Mouse (Mus musculus) liver (tissue): ENCODE results near the gene Pex11g.

Experiments
- DNase-seq: peaks from one replicate; pipeline ENCODE4 v3.0.0-alpha.2; 2020; ENCODE audit warnings: mixed read lengths

Pex11g gene

GRCm38 (mm10) chr8:3414639-3415190 is 52.8 kb downstream of the Pex11g start:
- no peak for DNase-seq

- no peak for DNase-seq
These were observed 54.7 kb downstream of the Pex11g start for GRCm38 (mm10) chr8:3412816-3413215.

- DNase-seq = peak; percentile 74
These were observed 55.6 kb downstream of the Pex11g start for GRCm38 (mm10) chr8:3411901-3412301.

GRCm38 (mm10) chr8:3411085-3411484 is 56.4 kb downstream of the Pex11g start:
- DNase-seq = peak; percentile 45

GRCm38 (mm10) chr8:3407417-3407816 is 60.1 kb downstream of the Pex11g start:
- DNase-seq = peak; percentile 19
